Mouse (Mus musculus) forebrain, embryonic 10.5 days (tissue): ENCODE data around the gene Plcxd1. TPM values are rescaled to one million over a fixed set of nuclear protein-coding genes. Genes with fewer than 3 reads are reported as not detected.

ENCODE experiments used
- DNase-seq: peaks from one replicate; pipeline ENCODE4 v3.0.0-alpha.2; 2017; ENCODE audit warnings: low spot score; ENCODE audit errors: extremely low spot score
- H3K27ac ChIP-seq: fragments of 300-500 bp; sonication (generic); 2 replicates; pipeline ENCODE4 v1.5.1; 2016; ENCODE audit warnings: mild to moderate bottlenecking
- H3K27me3 ChIP-seq: fragments of 300-500 bp; sonication (generic); 2 replicates; pipeline ENCODE4 v1.6.1; 2016; ENCODE audit warnings: mild to moderate bottlenecking; ENCODE audit not compliant: poor library complexity, severe bottlenecking
- H3K36me3 ChIP-seq: fragments of 300-500 bp; sonication (generic); replicated peaks from 2 replicates; pipeline ENCODE4 v1.6.1; 2016; ENCODE audit warnings: mild to moderate bottlenecking, moderate library complexity
- H3K4me1 ChIP-seq: fragments of 300-500 bp; sonication (generic); 2 replicates; pipeline ENCODE4 v1.6.1; 2016
- H3K4me3 ChIP-seq: fragments of 300-500 bp; sonication (generic); 2 replicates; pipeline ENCODE4 v1.5.1; 2016; ENCODE audit warnings: mild to moderate bottlenecking, moderate library complexity
- H3K9me3 ChIP-seq: fragments of 300-500 bp; sonication (generic); 2 replicates; pipeline ENCODE4 v1.6.1; 2016; ENCODE audit warnings: mild to moderate bottlenecking, moderate library complexity
- WGBS: fragments of 180-500 bp; shearing (Covaris S2); methylation state at CpG from one replicate; pipeline ENCODE4 v1.1.7; 2016; 5-methylcytosine and 5-hydroxymethylcytosine counted together
- polyA plus RNA-seq: library from polyadenylated mRNA; unstranded; fragments of >200 nt; fragmentation: Nextera tagmentation; extraction: Ambion mirVana; gene quantifications from 2 replicates; pipeline ENCODE4 v1.2.1, GENCODE M21; 2016

Plcxd1 gene
- polyA plus RNA-seq, 1 experiment from 2014 or later = 1.3 TPM

DNA sequence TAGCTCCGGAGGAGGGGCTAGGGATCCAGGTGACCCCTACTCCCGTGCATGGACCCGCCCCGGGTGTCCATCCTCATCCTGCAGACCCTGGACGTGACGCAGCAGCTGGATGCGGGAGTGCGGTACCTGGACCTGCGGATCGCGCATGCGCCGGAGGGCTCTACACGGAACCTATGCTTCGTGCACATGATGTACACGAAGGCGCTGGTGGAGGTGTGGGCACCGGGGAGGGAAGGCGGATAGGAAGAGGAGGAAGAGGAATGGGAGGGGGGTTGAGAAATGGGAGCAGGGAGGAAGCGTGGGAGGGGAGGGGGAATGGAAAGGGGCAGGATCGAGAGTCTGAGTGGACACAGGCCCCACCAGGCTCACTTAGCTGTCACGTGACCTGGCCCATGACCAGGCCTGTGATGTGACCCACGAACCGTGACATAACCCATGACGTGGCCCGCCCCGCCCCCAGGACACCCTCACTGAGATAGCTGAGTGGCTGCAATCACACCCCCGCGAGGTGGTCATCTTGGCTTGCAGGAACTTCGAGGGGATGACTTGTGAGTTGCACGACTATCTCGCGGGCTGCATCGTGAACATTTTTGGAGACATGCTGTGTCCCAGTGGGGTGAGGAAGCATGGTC, 2.1 kb downstream of the Plcxd1 start:
- Histone ChIP-seq H3K9me3 (peaks cover 6% of the 10 kb centered on the region; the same call in 1 of the 2 replicates), H3K4me3 (peak overlapping the region; percentile 48), H3K27ac (no peak overlapping the region), H3K4me1 (peaks cover 51% of the 10 kb centered on the region), H3K36me3 (peaks cover 49% of the 10 kb centered on the region), H3K27me3 (peaks cover 18% of the 10 kb centered on the region)
- no peak for DNase-seq
- 20% methylated on average over 34 of the region's 34 CpGs for whole genome bisulfite sequencing

GRCm38 (mm10) chr5:110102429-110102828, 2.7 kb downstream of the Plcxd1 start:
- peak overlapping the region; percentile 48; the same call in 1 of the 2 replicates for H3K4me3 ChIP-seq
- H3K4me1 ChIP-seq = peaks cover 55% of the 10 kb centered on the region
- DNase-seq = no peak
- H3K27ac ChIP-seq = no peak overlapping the region
- H3K27me3 ChIP-seq = peaks cover 18% of the 10 kb centered on the region
- peaks cover 6% of the 10 kb centered on the region; the same call in 1 of the 2 replicates for H3K9me3 ChIP-seq
- peaks cover 49% of the 10 kb centered on the region for H3K36me3 ChIP-seq
- 90% methylated on average over 13 of the region's 13 CpGs for WGBS

DNA sequence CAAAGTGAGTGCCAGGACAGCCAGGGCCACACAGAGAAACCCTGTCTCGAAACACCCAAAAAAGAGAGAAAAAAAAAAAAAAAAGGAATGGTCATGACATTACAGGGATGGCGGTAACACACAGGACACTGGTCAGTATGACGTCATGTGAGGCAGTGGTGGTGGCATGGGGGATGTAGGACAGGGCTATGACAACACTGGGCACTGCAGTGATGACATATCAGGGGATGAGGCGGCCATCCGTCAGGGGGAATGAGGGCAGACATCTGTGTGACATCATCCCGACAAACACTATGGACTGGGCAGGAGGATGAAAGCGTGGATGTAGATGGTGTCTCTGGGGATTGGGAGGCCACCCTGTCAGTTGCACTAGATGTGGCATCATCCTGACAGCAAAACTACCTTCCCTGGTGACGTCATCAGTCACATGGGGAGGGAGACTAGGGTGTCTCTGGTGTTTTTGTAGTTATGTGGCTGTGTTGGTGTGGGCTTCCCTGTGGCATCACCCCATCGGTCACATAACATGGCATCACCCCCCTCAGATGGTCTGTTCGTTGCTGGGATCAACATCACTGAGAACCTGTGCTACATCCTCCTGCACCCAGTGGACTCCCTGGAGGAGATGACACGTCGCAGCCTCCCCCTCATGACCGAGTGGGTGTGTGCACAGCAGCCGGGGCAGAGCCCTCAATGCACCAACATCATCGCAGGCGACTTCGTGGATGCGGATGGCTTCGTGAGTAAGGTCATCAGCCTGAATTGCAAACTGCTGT, 3.3 kb downstream of the Plcxd1 start:
- peaks cover 6% of the 10 kb centered on the region; the same call in 1 of the 2 replicates for H3K9me3 ChIP-seq
- peaks cover 55% of the 10 kb centered on the region for H3K4me1 ChIP-seq
- 94% methylated on average over 19 of the region's 19 CpGs for WGBS
- H3K4me3 ChIP-seq = no peak overlapping the region
- H3K36me3 ChIP-seq = peaks cover 49% of the 10 kb centered on the region
- no peak overlapping the region for H3K27ac ChIP-seq
- no peak for DNase-seq
- H3K27me3 ChIP-seq = peaks cover 18% of the 10 kb centered on the region

GRCm38 (mm10) chr5:110103901-110104615, 4.3 kb downstream of the Plcxd1 start:
- H3K27ac ChIP-seq = no peak overlapping the region
- H3K4me1 ChIP-seq = peaks cover 49% of the 10 kb centered on the region
- no peak overlapping the region for H3K4me3 ChIP-seq
- H3K27me3 ChIP-seq = peaks cover 18% of the 10 kb centered on the region
- peaks cover 49% of the 10 kb centered on the region for H3K36me3 ChIP-seq
- no peak for DNase-seq
- peaks cover 6% of the 10 kb centered on the region; the same call in 1 of the 2 replicates for H3K9me3 ChIP-seq
- 95% methylated on average over 27 of the region's 27 CpGs for WGBS

- Histone ChIP-seq H3K9me3 (peaks cover 6% of the 10 kb centered on the region; the same call in 1 of the 2 replicates), H3K4me1 (peaks cover 41% of the 10 kb centered on the region), H3K27ac (no peak overlapping the region), H3K27me3 (peaks cover 18% of the 10 kb centered on the region), H3K36me3 (peaks cover 49% of the 10 kb centered on the region), H3K4me3 (0 out of 2 replicates have a peak overlapping the region, but pooled peaks have one; percentile 5)
- DNase-seq = no peak
- 96% methylated on average over 36 of the region's 36 CpGs for WGBS
Observed at GRCm38 (mm10) chr5:110104616-110105380, 5.0 kb downstream of the Plcxd1 start.

DNA sequence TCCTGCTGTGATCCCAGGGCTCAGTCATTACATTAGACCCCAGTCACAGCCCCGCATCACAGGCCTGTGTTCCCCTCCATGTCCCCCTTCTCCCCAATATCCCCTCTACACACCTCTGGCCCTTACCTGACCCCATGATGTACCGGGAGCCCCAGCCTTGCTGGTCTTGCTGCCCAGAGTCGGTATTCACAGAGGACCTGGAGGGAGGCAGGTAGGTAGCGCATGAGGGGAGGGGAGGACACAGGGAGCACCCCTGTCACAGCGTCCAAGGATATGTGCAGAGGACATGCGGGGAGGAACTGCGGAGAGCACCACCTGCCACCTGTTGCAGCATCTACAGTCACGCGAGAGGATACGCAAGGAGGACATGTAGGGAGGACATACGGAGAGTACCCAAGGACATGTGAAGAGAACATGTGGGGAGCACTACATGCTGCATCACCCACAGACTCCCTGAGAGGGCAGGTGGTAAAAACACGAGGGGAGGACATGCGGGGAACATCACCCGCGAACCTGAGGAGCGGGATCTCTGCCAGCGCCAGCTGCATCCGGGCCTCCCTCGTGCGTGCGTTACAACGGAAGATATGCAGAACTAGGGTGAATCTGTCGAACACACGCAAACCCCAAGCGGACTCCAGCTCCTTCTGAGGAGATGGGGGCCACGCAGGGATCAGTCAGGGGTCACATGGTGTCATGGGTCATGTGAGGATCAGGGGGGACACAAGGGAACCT, 6.5 kb downstream of the Plcxd1 start:
- peaks cover 34% of the 10 kb centered on the region for H3K4me1 ChIP-seq
- peaks cover 49% of the 10 kb centered on the region for H3K36me3 ChIP-seq
- H3K27ac ChIP-seq = no peak overlapping the region
- no peak for DNase-seq
- 96% methylated on average over 26 of the region's 26 CpGs for WGBS
- H3K9me3 ChIP-seq = peaks cover 6% of the 10 kb centered on the region; the same call in 1 of the 2 replicates
- H3K4me3 ChIP-seq = peak overlapping the region; percentile 86
- H3K27me3 ChIP-seq = peaks cover 5% of the 10 kb centered on the region; the same call in 1 of the 2 replicates

GRCm38 (mm10) chr5:110106901-110107564, 7.3 kb downstream of the Plcxd1 start:
- H3K9me3 ChIP-seq = peaks cover 6% of the 10 kb centered on the region; the same call in 1 of the 2 replicates
- peaks cover 27% of the 10 kb centered on the region for H3K4me1 ChIP-seq
- H3K4me3 ChIP-seq = peak overlapping the region; percentile 86
- no peaks in the 10 kb centered on the region for H3K27me3 ChIP-seq
- H3K36me3 ChIP-seq = peaks cover 55% of the 10 kb centered on the region
- WGBS = 16% methylated on average over 41 of the region's 41 CpGs
- H3K27ac ChIP-seq = peak overlapping the region; percentile 97
- DNase-seq = no peak

DNA sequence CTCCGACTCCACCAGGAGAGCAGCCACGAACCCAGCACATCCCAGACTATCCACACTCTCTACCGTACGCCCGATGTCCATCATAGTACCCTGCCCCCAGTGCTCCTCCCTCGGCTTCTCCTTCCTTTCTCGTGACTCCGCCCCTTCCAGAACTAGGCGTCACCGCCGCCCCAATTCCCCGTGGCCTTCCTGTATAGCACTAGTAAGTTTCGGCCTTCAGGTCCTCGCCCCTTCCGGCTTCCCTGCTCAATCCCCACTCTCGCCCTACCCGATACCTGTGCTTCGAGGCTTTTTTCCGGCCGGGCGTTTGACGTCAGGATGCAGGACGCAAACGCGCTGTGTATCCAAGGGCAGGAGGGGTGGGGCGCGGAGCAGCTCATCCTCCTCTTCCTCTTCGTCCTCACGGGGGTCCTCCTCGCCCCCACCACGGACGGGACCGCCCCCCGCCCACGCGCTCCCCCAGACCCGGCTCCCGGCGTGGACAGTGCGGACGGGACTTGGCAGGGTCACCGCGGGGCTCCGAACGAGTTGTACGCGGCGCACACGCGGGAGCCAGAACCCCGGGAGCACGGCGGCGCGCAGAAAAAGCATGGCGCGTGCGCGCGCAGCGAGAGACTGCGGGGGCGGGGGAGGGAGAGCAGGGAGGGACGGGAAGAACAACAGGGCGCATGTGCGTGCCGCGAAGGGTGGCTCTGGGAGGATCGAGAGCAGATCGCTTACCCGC, 8.0 kb downstream of the Plcxd1 start, which contains the start of gene Gtpbp6:
Gene Gtpbp6, minus strand, starts transcription at position 617 of the 724 bp plus-strand sequence.
- H3K4me1 ChIP-seq = peaks cover 24% of the 10 kb centered on the region
- no peaks in the 10 kb centered on the region for H3K27me3 ChIP-seq
- under 1% methylated on average over 71 of the region's 71 CpGs for WGBS
- peaks cover 6% of the 10 kb centered on the region; the same call in 1 of the 2 replicates for H3K9me3 ChIP-seq
- H3K4me3 ChIP-seq = peak within 1 kb of the TSS; percentile 86
- peak; percentile 94 for DNase-seq
- peaks cover 54% of the 10 kb centered on the region for H3K36me3 ChIP-seq
- peak within 1 kb of the TSS; percentile 97 for H3K27ac ChIP-seq

DNA sequence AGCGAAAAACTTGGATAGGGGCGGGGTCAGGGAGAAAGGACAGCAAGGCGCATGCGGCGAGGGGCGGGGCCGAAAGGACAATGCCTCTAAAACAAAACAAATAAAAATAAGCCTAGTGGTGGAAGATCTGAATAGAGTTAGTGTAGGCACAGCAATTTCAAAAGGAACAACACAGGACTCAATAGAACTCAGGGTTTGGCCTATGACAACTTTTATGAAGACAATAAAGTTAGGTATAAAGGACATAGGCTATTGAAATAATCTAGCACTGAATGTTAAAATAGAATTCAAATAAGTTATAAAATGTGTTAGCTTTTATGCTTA, 8.5 kb downstream of the Plcxd1 start:
- WGBS = under 1% methylated on average over 7 of the region's 7 CpGs
- Histone ChIP-seq H3K36me3 (peaks cover 54% of the 10 kb centered on the region), H3K4me1 (peaks cover 24% of the 10 kb centered on the region), H3K9me3 (peaks cover 6% of the 10 kb centered on the region; the same call in 1 of the 2 replicates), H3K27me3 (no peaks in the 10 kb centered on the region), H3K4me3 (peak overlapping the region; percentile 86), H3K27ac (peak overlapping the region; percentile 97)
- no peak for DNase-seq

DNA sequence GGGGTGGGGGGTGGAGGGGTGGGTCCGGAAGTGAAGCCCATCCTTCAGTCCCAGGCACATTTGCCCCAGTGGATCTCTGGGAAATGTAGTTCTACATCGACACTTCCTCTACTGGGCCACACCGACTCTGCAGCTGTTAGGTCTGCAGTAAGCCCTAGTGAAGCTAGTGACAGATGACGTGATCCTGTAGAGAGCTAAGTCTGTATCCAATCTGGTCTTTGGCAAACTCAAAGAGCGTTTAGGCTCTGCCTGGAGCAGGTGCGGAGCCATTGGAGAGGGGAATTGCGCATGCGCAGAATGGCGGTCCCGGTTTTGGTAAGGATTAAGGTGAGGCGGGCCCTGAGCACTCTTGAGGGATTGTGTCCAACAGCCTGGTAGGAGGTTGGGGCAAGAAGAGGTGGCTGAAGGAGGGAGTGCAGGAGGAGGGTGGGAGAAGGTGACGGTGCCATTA, 10.2 kb downstream of the Plcxd1 start, which contains the start of gene Zfp605:
Gene Zfp605, plus strand, starts transcription at position 102 of the 451 bp plus-strand sequence.
- H3K36me3 ChIP-seq = peaks cover 50% of the 10 kb centered on the region
- peak within 1 kb of the TSS; percentile 90 for H3K27ac ChIP-seq
- H3K4me1 ChIP-seq = peaks cover 24% of the 10 kb centered on the region
- H3K4me3 ChIP-seq = peak within 1 kb of the TSS; percentile 67
- under 1% methylated on average over 12 of the region's 12 CpGs for WGBS
- DNase-seq = peak; percentile 87
- peaks cover 3% of the 10 kb centered on the region; the same call in 1 of the 2 replicates for H3K9me3 ChIP-seq
- H3K27me3 ChIP-seq = no peaks in the 10 kb centered on the region
